Mouse (Mus musculus): ENCODE measurements around the gene Sema3b. TPM values are rescaled to one million over a fixed set of nuclear protein-coding genes. Genes with fewer than 3 reads are reported as not detected.
A peak's percentile ranks its signal among the peaks of the same experiment; 100 is the strongest.

The Sema3b gene
- polyA plus RNA-seq, 1 experiment from 2014 or later: 37.1 TPM

- peak overlapping the region; percentile 95 for H3K27ac ChIP-seq (ENCODE audit: low read depth, low read length)
- H3K9me3 ChIP-seq (ENCODE audit: control insufficient read depth): no peaks in the 10 kb centered on the region
- H3K36me3 ChIP-seq (ENCODE audit: control insufficient read depth, insufficient read depth): peaks cover 36% of the 10 kb centered on the region
- 3% methylated on average over 42 of the region's 48 CpGs for WGBS
- peak overlapping the region; percentile 33 for H3K4me3 ChIP-seq (ENCODE audit: low read depth, low read length)
- H3K4me2 ChIP-seq (replicated peaks; ENCODE audit: low read depth): peak overlapping the region; percentile 67
- TF ChIP-seq CTCF (IDR thresholded peaks at IDR 0.05; ENCODE audit: low read depth): peak; percentile 97
- peak; percentile 84 for ATAC-seq
- H3K4me1 ChIP-seq (replicated peaks; ENCODE audit: control insufficient read depth, insufficient read depth, low read length): peaks cover 25% of the 10 kb centered on the region; the same call in 1 of the 2 replicates
- H3K27me3 ChIP-seq (replicated peaks; ENCODE audit: control insufficient read depth, insufficient read depth, low read length): no peaks in the 10 kb centered on the region
- peak overlapping the region; percentile 60 for H3K9ac ChIP-seq (ENCODE audit: low read depth, low read length)
These were observed 3.3 kb upstream of the Sema3b start for GRCm38 (mm10) chr9:107612191-107612944.

GRCm38 (mm10) chr9:107611456-107612190 is 2.6 kb upstream of the Sema3b start:
- H3K9me3 ChIP-seq (ENCODE audit: control insufficient read depth): no peaks in the 10 kb centered on the region
- TF ChIP-seq CTCF (IDR thresholded peaks at IDR 0.05; ENCODE audit: low read depth): no peak
- peak overlapping the region; percentile 95 for H3K27ac ChIP-seq (ENCODE audit: low read depth, low read length)
- H3K27me3 ChIP-seq (replicated peaks; ENCODE audit: control insufficient read depth, insufficient read depth, low read length): no peaks in the 10 kb centered on the region
- 67% methylated on average over 6 of the region's 6 CpGs for WGBS
- peaks cover 28% of the 10 kb centered on the region for H3K4me1 ChIP-seq (replicated peaks; ENCODE audit: control insufficient read depth, insufficient read depth, low read length)
- no peak overlapping the region for H3K4me3 ChIP-seq (ENCODE audit: low read depth, low read length)
- H3K4me2 ChIP-seq (replicated peaks; ENCODE audit: low read depth): peak overlapping the region; percentile 67
- ATAC-seq: no peak
- peaks cover 30% of the 10 kb centered on the region for H3K36me3 ChIP-seq (ENCODE audit: control insufficient read depth, insufficient read depth)
- H3K9ac ChIP-seq (ENCODE audit: low read depth, low read length): peak overlapping the region; percentile 60

DNA sequence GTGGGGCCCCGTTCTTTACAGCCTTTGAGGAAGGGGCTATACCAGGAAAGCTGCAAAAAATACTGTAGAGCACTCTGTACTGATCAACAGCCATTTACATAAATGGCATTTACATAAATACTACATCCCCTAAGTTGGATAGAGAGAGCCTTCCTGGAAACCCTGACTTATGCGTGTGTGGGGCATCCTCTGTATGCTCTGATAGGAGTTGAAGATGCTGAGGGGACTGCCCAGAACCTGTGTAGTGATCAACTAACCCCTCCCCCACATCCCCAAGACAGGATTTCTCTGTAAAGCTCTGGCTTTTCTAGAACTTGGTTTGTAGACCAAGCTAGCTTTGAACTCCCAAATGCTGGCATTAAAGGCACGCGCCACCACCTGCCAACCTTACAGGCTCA is 403 bp upstream of the Sema3b start:
- peak overlapping the region; percentile 54; the same call in 1 of the 2 replicates for H3K27ac ChIP-seq (ENCODE audit: low read depth, low read length)
- H3K9ac ChIP-seq (ENCODE audit: low read depth, low read length): no peak overlapping the region

GRCm38 (mm10) chr9:107607653-107608245 is 1.3 kb downstream of the Sema3b start:
- peak overlapping the region; percentile 62 for H3K4me2 ChIP-seq (replicated peaks; ENCODE audit: low read depth)
- peaks cover 32% of the 10 kb centered on the region for H3K4me1 ChIP-seq (replicated peaks; ENCODE audit: control insufficient read depth, insufficient read depth, low read length)
- H3K27ac ChIP-seq (ENCODE audit: low read depth, low read length): peak overlapping the region; percentile 87
- H3K27me3 ChIP-seq (replicated peaks; ENCODE audit: control insufficient read depth, insufficient read depth, low read length): no peaks in the 10 kb centered on the region
- H3K9ac ChIP-seq (ENCODE audit: low read depth, low read length): peak overlapping the region; percentile 18; the same call in 1 of the 2 replicates
- no peaks in the 10 kb centered on the region for H3K9me3 ChIP-seq (ENCODE audit: control insufficient read depth)
- no peak overlapping the region for H3K4me3 ChIP-seq (ENCODE audit: low read depth, low read length)
- no peaks in the 10 kb centered on the region; the same call in 1 of the 2 replicates for H3K36me3 ChIP-seq (ENCODE audit: control insufficient read depth, insufficient read depth)
- no peak for TF ChIP-seq CTCF (IDR thresholded peaks at IDR 0.05; ENCODE audit: low read depth)
- no peak for ATAC-seq
- 30% methylated on average over 9 of the region's 9 CpGs for WGBS

More for the DNA sequence above, 403 bp upstream of the Sema3b start:
- Histone ChIP-seq H3K4me3 (ENCODE audit: low read depth, low read length) (no peak overlapping the region), H3K27me3 (replicated peaks; ENCODE audit: control insufficient read depth, insufficient read depth, low read length) (no peaks in the 10 kb centered on the region), H3K4me2 (replicated peaks; ENCODE audit: low read depth) (peak overlapping the region; percentile 62; the same call in 1 of the 2 replicates), H3K4me1 (replicated peaks; ENCODE audit: control insufficient read depth, insufficient read depth, low read length) (peaks cover 28% of the 10 kb centered on the region), H3K36me3 (ENCODE audit: control insufficient read depth, insufficient read depth) (peaks cover 9% of the 10 kb centered on the region), H3K9me3 (ENCODE audit: control insufficient read depth) (no peaks in the 10 kb centered on the region)
- no peak for TF ChIP-seq CTCF (IDR thresholded peaks at IDR 0.05; ENCODE audit: low read depth)
- ATAC-seq: no peak
- WGBS: 76% methylated on average over 4 of the region's 4 CpGs

DNA sequence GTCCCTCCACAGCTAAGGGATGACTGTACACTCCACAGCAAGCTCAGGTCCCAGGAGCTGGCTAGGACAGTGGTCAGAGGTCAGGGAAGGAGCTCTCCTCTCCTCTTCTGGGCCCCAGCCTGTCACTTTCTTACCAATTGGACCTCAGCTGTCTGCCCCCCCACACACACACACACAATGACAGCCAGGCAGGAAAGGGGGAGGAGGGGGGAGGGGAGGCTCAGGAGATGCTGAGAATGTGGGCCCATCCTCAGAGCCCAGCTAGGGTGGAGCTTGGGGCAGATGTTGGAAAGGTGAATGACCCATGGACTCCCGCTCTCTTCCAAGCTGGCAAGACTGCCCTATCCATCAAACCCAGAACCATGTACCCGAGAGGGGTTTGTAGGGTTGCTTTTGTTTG is 2.0 kb downstream of the Sema3b start:
- Histone ChIP-seq H3K4me3 (ENCODE audit: low read depth, low read length) (peak overlapping the region; percentile 25), H3K36me3 (ENCODE audit: control insufficient read depth, insufficient read depth) (no peaks in the 10 kb centered on the region; the same call in 1 of the 2 replicates), H3K9me3 (ENCODE audit: control insufficient read depth) (no peaks in the 10 kb centered on the region), H3K27ac (ENCODE audit: low read depth, low read length) (peak overlapping the region; percentile 87), H3K9ac (ENCODE audit: low read depth, low read length) (peak overlapping the region; percentile 37; the same call in 1 of the 2 replicates), H3K4me1 (replicated peaks; ENCODE audit: control insufficient read depth, insufficient read depth, low read length) (peaks cover 30% of the 10 kb centered on the region), H3K27me3 (replicated peaks; ENCODE audit: control insufficient read depth, insufficient read depth, low read length) (no peaks in the 10 kb centered on the region), H3K4me2 (replicated peaks; ENCODE audit: low read depth) (peak overlapping the region; percentile 62)
- WGBS: 50% methylated on average over 2 of the region's 2 CpGs
- no peak for TF ChIP-seq CTCF (IDR thresholded peaks at IDR 0.05; ENCODE audit: low read depth)
- ATAC-seq: no peak

DNA sequence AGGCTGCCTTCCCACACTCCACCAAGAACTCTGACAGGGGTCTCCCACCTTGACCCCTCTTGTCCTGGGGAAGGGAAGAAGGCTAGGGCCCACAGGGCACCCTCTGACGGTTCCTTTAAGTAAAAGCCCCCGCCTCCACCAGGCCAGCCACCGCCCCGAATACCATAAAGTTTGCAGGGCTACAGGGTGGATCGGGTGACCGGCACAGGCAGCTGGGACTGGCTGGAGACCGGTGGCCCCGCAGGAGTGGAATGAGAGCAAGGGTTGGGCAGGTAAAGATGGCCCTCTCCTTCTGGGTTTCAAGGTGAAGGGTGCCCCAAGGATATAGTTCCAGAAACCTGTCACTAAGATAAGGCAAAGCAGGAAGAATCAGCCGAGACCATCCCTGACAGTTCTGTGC is 2.4 kb downstream of the Sema3b start:
- H3K4me2 ChIP-seq (replicated peaks; ENCODE audit: low read depth): peak overlapping the region; percentile 62
- H3K4me1 ChIP-seq (replicated peaks; ENCODE audit: control insufficient read depth, insufficient read depth, low read length): peaks cover 28% of the 10 kb centered on the region
- WGBS: 12% methylated on average over 9 of the region's 9 CpGs
- no peak for TF ChIP-seq CTCF (IDR thresholded peaks at IDR 0.05; ENCODE audit: low read depth)
- H3K27me3 ChIP-seq (replicated peaks; ENCODE audit: control insufficient read depth, insufficient read depth, low read length): no peaks in the 10 kb centered on the region
- peak overlapping the region; percentile 87 for H3K27ac ChIP-seq (ENCODE audit: low read depth, low read length)
- no peaks in the 10 kb centered on the region for H3K9me3 ChIP-seq (ENCODE audit: control insufficient read depth)
- no peaks in the 10 kb centered on the region; the same call in 1 of the 2 replicates for H3K36me3 ChIP-seq (ENCODE audit: control insufficient read depth, insufficient read depth)
- H3K9ac ChIP-seq (ENCODE audit: low read depth, low read length): peak overlapping the region; percentile 37; the same call in 1 of the 2 replicates
- ATAC-seq: no peak
- peak overlapping the region; percentile 25 for H3K4me3 ChIP-seq (ENCODE audit: low read depth, low read length)

Data from intestine, postnatal 0 days (tissue).